Mouse (Mus musculus) macrophage (primary cell): ENCODE results near the gene 2010005H15Rik. TPM values are rescaled to one million over a fixed set of nuclear protein-coding genes. Genes with fewer than 3 reads are reported as not detected.
"Not testable (repeated sequence)": the region's sequence is repeated elsewhere in the genome, so short reads cannot be mapped to it uniquely, and the experiment has no call there.

Experiments
- H3K27ac ChIP-seq: fragments of 350-480 bp; formaldehyde crosslinking; 2 replicates; pipeline ENCODE4 v1.9.0; 2021
- H3K36me3 ChIP-seq: fragments of 350-480 bp; formaldehyde crosslinking; 2 replicates; pipeline ENCODE4 v1.9.0; 2021; ENCODE audit errors: inconsistent target
- H3K4me3 ChIP-seq: fragments of 350-480 bp; formaldehyde crosslinking; 2 replicates; pipeline ENCODE4 v1.9.0; 2021; ENCODE audit errors: inconsistent target
- H3K79me2 ChIP-seq: fragments of 350-480 bp; formaldehyde crosslinking; 2 replicates; pipeline ENCODE4 v1.9.0; 2021; ENCODE audit errors: inconsistent target
- WGBS: methylation state at CpG from one replicate; pipeline ENCODE4 v1.1.7; 2026; ENCODE audit warnings: inconsistent platforms; ENCODE audit not compliant: missing documents; 5-methylcytosine and 5-hydroxymethylcytosine counted together
- polyA plus RNA-seq: library from polyadenylated mRNA; stranded (reverse); fragments of 250-400 nt; gene quantifications from 3 replicates; pipeline ENCODE4 v1.2.4, GENCODE M21; 2018; ENCODE audit warnings: inconsistent platforms
- total RNA-seq, 78 experiments: library from RNA; depleted of rRNA; stranded (reverse); fragments of 250-400 nt; gene quantifications; 1 replicate in 9 of 78; 2 replicates in 24 of 78; 3 replicates in 43 of 78; 4 replicates in 2 of 78; pipeline ENCODE4 v1.2.4; 2018; ENCODE audit warnings: inconsistent platforms in 56 of 78

Gene 2010005H15Rik
- not detected for total RNA-seq (2018; cell fraction: chromatin; rRNA removed)
- total RNA-seq (2018; cell fraction: cytosol; rRNA removed): not detected
- total RNA-seq (2018; cell fraction: nucleus; rRNA removed): not detected
- polyA plus RNA-seq: not detected in 3 replicates

DNA sequence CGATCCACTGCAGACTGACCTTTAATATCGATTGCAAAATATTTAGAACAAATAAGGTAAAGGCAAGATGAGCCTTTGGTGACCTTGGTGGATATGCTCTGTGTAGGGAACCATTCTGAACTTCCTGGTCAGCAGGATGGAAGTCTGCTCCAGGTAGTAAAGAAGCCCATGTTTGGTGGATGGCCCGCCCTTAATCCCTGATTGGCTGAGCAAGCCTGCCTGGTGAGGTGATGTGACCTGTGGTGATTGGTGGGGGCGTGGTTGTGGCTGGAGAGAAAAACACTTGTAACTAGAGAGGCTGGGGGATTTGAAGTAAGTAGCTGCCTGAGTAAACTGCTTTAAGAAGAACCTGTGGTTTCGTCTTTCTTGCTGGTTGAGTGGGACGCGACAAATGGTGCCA is at the start of gene 2010005H15Rik:
TSS of gene 2010005H15Rik (plus strand) at position 301 of the 400 bp plus-strand sequence.
- not testable (repeated sequence) for H3K79me2 ChIP-seq, H3K27ac ChIP-seq, H3K4me3 ChIP-seq, H3K36me3 ChIP-seq
- WGBS: 96% methylated on average over 6 of the region's 7 CpGs

DNA sequence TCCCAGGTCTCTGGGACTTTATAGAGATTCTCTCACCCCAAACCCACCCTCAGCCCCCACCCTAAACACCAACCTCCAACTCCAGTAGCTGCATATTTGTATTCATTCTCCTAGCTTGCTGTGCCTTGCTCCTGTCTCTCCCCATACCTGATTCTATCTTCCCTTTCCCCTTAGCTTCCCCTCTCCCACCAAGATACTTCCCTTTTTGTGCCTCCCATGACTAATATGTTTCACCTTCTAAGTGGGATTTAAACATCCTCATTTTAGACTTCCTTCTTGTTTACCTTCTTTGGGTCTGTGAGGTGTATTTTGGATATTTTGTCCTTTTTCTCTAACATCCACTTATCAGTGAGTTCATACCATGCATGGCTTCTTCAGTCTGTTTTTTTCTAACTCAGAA is 45.2 kb upstream of the 2010005H15Rik start:
- no peaks in the 10 kb centered on the region for H3K79me2 ChIP-seq
- H3K4me3 ChIP-seq: no peak overlapping the region
- no peaks in the 10 kb centered on the region for H3K36me3 ChIP-seq
- no peak overlapping the region for H3K27ac ChIP-seq

DNA sequence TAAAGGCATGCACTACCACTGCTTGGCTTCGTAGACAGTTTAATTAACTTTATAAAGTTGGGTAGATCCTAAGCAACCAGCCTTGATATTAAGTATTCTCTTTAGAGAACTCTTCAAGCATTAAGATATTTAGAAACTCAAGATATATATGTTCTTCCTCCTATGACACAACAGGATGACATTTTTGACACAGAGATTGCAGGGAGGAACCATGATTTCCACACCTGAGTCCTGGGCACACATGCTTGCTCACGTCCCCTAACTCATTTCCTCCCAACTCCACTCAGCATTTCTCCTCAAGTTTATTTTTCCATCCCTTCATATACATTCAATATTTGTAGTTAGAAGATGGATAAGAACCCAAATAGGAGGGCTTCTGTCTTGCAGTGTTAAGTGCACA is 41.4 kb upstream of the 2010005H15Rik start:
- WGBS: 73% methylated on average over 2 of the region's 2 CpGs
- Histone ChIP-seq H3K36me3 (no peaks in the 10 kb centered on the region), H3K27ac (no peak overlapping the region), H3K4me3 (no peak overlapping the region), H3K79me2 (no peaks in the 10 kb centered on the region)

DNA sequence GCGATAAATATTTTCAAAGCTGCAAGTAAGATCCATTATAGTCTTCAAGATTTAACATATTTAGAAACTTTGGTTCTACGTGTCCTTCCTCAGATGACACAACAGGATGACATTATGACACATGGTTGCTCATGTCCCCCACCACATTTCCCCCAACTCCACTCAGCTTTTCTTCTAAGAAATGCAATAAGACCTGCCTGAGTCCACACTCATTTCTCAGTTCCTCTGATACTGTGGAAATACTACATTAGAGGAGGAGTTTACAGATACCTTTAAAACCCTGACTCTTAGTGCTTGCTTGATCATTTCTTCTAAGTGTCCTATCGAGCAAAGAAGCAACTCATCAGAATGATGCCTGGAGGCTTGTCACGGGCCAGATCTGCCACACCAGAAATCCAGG is 37.4 kb upstream of the 2010005H15Rik start, which contains the start of gene Gm5483:
TSS of gene Gm5483 (plus strand) at position 301 of the 400 bp plus-strand sequence.
- not testable (repeated sequence) for H3K4me3 ChIP-seq, H3K27ac ChIP-seq, H3K36me3 ChIP-seq, H3K79me2 ChIP-seq
- WGBS: 91% methylated on average over 2 of the region's 4 CpGs

DNA sequence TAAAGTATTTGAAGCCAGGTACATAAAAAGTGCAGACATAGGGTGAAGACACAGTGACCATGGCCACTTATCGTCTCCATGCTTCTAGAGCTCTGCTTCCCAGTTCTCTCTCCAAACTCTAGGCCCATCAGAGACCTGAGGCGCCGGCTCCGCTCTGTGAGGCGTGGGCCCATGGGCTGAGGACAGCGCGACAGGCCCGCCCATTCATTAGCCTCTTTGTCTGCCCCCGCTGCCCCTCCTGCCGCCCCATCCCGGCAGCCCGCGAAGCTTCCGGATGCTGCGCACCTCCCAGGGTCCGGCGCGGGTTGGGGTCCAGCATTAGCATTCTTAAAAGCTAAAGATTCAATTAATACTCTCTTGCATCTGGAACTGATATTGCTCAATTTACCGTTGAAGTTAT is 22.0 kb upstream of the 2010005H15Rik start:
- Histone ChIP-seq H3K4me3 (no peak overlapping the region), H3K27ac (no peak overlapping the region), H3K79me2 (no peaks in the 10 kb centered on the region), H3K36me3 (no peaks in the 10 kb centered on the region)
- 71% methylated on average over 19 of the region's 19 CpGs for WGBS

DNA sequence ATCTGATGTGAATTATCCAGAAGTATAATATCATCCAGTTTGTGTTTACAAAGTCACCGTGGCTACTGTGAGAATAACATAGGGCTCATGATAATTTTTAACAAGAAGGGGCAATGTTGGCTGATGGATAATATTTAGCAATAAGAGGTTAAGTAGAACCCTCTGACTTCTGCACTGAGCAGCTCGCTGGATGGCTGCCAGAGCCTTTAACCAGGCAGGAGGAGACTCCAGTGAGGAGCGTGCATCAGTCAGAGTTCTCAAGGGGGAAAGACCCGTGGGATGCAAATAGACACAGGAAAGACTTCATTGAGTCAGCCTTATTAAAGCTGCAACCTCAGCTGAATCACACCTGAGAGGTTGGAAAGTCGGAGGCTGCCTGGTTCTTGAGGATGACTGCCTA is 17.4 kb upstream of the 2010005H15Rik start:
- no peak overlapping the region for H3K27ac ChIP-seq
- H3K36me3 ChIP-seq: no peaks in the 10 kb centered on the region
- 82% methylated on average over 5 of the region's 5 CpGs for WGBS
- no peak overlapping the region for H3K4me3 ChIP-seq
- H3K79me2 ChIP-seq: no peaks in the 10 kb centered on the region

DNA sequence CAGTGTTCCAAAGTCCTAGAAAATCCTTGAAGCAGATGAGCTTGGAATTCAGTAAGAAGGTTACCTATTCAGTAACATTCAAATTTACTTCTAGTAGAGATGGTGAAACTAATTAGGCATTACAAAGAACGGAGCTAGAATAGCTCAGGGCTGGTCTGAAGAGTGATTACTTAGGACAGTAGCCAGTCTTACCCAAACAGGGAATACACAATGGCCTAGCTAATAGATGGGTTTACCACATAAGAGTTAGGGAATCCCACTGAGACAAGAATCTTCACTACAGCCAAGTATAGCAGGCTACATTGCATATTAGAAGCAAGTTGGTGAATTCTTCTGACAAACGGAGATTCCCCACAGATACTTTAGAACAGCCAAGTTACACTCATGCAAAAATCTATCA is 15.6 kb upstream of the 2010005H15Rik start:
- not testable (repeated sequence) for H3K4me3 ChIP-seq, H3K36me3 ChIP-seq, H3K27ac ChIP-seq, H3K79me2 ChIP-seq
- WGBS: 66% methylated on average over 2 of the region's 2 CpGs

DNA sequence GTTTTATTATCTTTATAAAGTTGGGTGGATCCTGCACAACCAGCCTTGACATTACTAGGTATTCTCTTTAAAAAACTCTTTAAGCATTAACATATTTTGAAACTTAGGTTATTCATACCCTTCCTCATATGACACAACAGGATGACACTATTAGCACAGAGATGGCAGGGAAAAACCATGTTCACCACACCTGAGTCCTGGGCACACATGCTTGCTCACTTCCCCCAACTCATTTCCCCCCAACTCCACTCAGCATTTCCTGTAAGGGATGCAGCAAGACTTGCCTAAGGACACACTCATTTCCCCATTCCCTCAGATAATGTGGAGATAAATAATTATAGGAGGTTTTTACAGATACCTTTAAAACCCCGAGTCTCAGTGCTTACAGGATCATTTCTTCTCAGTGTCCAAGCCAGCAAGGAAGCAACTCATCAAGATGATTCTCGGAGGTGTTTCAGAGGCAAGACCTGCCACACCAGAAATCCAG is 11.3 kb upstream of the 2010005H15Rik start, which contains the start of gene Gm5416:
TSS of gene Gm5416 (plus strand) at position 437 of the 487 bp plus-strand sequence.
- Histone ChIP-seq H3K4me3 (no peak within 1 kb of the TSS), H3K79me2 (no peaks in the 10 kb centered on the region), H3K36me3 (no peaks in the 10 kb centered on the region), H3K27ac (no peak within 1 kb of the TSS)
- WGBS: 93% methylated on average over 2 of the region's 2 CpGs

DNA sequence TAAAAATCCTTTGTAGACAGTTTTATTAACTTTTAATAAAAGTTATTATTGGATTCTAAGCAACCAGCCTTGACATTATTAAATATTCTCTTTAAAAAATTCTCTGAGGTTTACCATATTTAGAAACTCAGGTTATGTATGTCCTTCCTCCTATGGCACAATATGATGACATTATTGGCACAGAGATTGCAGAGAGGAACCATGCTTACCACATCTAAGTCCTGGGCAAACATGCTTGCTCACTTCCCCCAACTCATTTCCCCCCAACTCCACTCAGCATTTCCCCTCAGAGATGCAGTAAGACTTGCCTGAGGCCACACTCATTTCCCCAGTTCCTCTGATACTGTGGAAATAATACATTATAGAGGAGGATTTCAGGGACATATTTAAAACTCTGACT is 39.3 kb downstream of the 2010005H15Rik start:
- H3K27ac ChIP-seq, H3K79me2 ChIP-seq, H3K36me3 ChIP-seq, H3K4me3 ChIP-seq: not testable (repeated sequence)

DNA sequence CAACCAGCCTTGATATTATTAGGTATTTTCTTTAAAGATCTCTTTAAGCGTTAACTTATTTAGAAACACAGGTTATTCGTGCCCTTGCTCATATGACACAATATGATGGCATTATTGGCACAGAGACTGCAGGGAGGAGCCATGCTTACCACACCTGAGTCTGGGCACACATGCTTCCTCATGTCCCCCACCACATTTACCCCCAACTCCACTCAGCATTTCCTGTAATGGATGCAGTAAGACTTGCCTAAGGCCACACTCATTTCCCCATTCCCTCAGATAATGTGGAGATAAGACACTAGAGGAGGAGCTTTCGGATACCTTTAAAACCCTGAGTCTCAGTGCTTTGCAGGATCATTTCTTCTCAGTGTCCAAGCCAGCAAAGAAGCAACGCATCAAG is 55.5 kb downstream of the 2010005H15Rik start, which contains the start of gene Stfa1:
TSS of gene Stfa1 (plus strand) at position 156 of the 400 bp plus-strand sequence.
- H3K27ac ChIP-seq: not testable (repeated sequence)

DNA sequence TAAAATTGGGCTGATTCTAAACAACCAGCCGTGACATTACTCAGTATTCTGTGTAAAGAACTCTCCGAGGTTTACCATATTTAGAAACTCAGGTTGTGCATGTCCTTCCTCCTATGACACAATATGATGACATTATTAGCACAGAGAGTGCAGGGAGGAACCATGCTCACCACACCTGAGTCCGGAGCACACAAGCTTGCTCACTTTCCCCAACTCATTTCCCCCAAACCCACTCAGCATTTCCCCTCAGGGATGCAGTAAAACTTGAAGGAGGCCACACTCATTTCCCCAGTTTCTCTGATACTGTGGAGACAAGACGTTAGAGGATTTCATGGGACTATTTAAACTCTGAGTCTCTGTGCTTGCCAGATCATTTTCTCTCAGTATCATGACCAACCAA is 67.9 kb downstream of the 2010005H15Rik start:
- Histone ChIP-seq H3K36me3 (no peaks in the 10 kb centered on the region), H3K79me2 (no peaks in the 10 kb centered on the region), H3K27ac (no peak overlapping the region), H3K4me3 (no peak overlapping the region)
- 65% methylated on average over 4 of the region's 4 CpGs for WGBS

More for the DNA sequence above, 55.5 kb downstream of the 2010005H15Rik start, which contains the start of gene Stfa1:
- WGBS: 65% methylated on average over 4 of the region's 4 CpGs
- not testable (repeated sequence) for H3K4me3 ChIP-seq, H3K79me2 ChIP-seq, H3K36me3 ChIP-seq

Other genes with a start within 250 kb of the 2010005H15Rik start
- 25.3 to 44.8 TPM (median 28.5 TPM) in 3 replicates for gene Kpna1, start 242.7 kb upstream of the 2010005H15Rik start, polyA plus RNA-seq
- 2.9 to 4.5 TPM (median 3.9 TPM) in 3 replicates for gene Wdr5b, start 180.3 kb upstream of the 2010005H15Rik start, polyA plus RNA-seq
- 32.0 to 75.1 TPM (median 38.9 TPM) in 3 replicates for gene Fam162a, start 149.9 kb upstream of the 2010005H15Rik start, polyA plus RNA-seq
- gene Ccdc58, start 149.8 kb upstream of the 2010005H15Rik start, polyA plus RNA-seq: 17.7 to 36.1 TPM (median 29.6 TPM) in 3 replicates
- not detected in 3 replicates for gene Csta1, start 90.2 kb upstream of the 2010005H15Rik start, polyA plus RNA-seq
- 1.5 TPM in 1 of 3 replicates, not detected in the others for gene Stfa2l1, start 64.7 kb upstream of the 2010005H15Rik start, polyA plus RNA-seq
- gene Gm5483, start 37.3 kb upstream of the 2010005H15Rik start, polyA plus RNA-seq: not detected in 3 replicates
- gene Gm5416, start 11.1 kb upstream of the 2010005H15Rik start, polyA plus RNA-seq: not detected in 3 replicates
- gene Stfa1, start 55.5 kb downstream of the 2010005H15Rik start, polyA plus RNA-seq: not detected in 3 replicates
- gene BC117090, start 112.9 kb downstream of the 2010005H15Rik start, polyA plus RNA-seq: not detected in 3 replicates
- gene BC100530, start 146.3 kb downstream of the 2010005H15Rik start, polyA plus RNA-seq: not detected in 3 replicates
- not detected in 3 replicates for gene Stfa2, start 187.0 kb downstream of the 2010005H15Rik start, polyA plus RNA-seq
- not detected in 3 replicates for gene Stfa3, start 233.9 kb downstream of the 2010005H15Rik start, polyA plus RNA-seq